Mouse (Mus musculus): ENCODE measurements at regions not wholly inside any gene's neighbourhood (a gene's known extent, or its start where the extent isn't known, plus 50 kb on each side); places are given as distances from the start of the nearest gene placed in this dataset.

GRCm38 (mm10) chr5:24237201-24237600, 72.4 kb downstream of the Nupl2 start:
- DNase-seq (ENCODE audit: low read depth, low spot score), result no peak

- no peak for DNase-seq (ENCODE audit: low read depth, low spot score)
Measured at GRCm38 (mm10) chr5:24239006-24239405, 74.2 kb downstream of the Nupl2 start.

- DNase-seq (ENCODE audit: low read depth, low spot score), result no peak
Measured at GRCm38 (mm10) chr5:24244211-24244610, 79.4 kb downstream of the Nupl2 start.

- DNase-seq (ENCODE audit: low read depth, low spot score), result no peak
Measured at GRCm38 (mm10) chr5:24255421-24255820, 90.7 kb downstream of the Nupl2 start.

- DNase-seq (ENCODE audit: low read depth, low spot score), result peak; percentile 45
Measured at GRCm38 (mm10) chr5:24261098-24261497, 90.3 kb downstream of the Kcnh2 start.

- DNase-seq (ENCODE audit: low read depth, low spot score), result no peak
Measured at GRCm38 (mm10) chr5:24262146-24262545, 89.3 kb downstream of the Kcnh2 start.

GRCm38 (mm10) chr5:24264151-24264550, 87.3 kb downstream of the Kcnh2 start:
- no peak for DNase-seq (ENCODE audit: low read depth, low spot score)

- DNase-seq (ENCODE audit: low read depth, low spot score), result no peak
Measured at GRCm38 (mm10) chr5:24265431-24265830, 86.0 kb downstream of the Kcnh2 start.

- peak; percentile 88 for DNase-seq (ENCODE audit: low read depth, low spot score)
Measured at GRCm38 (mm10) chr5:24266344-24267295, 84.8 kb downstream of the Kcnh2 start.
